Mouse (Mus musculus) midbrain, embryonic 14.5 days (tissue): ENCODE results near the gene Tcap. TPM values are rescaled to one million over a fixed set of nuclear protein-coding genes. Genes with fewer than 3 reads are reported as not detected.

Experiments used
- ATAC-seq: fragments of 200-750 bp; cut with Nextera tagmentation; 2 replicates; pipeline ENCODE4 v1.8.0; 2017; ENCODE audit warnings: moderate number of reproducible peaks, moderate library complexity; ENCODE audit not compliant: low FRiP score, low TSS enrichment
- DNase-seq: peaks from one replicate; pipeline ENCODE4 v3.0.0-alpha.2; 2015
- H3K27ac ChIP-seq: fragments of 300-500 bp; sonication (generic); replicated peaks from 2 replicates; pipeline ENCODE4 v1.5.1; 2014; ENCODE audit warnings: mild to moderate bottlenecking, low read depth, low read length, moderate library complexity
- H3K27me3 ChIP-seq: fragments of 300-500 bp; sonication (generic); 2 replicates; pipeline ENCODE4 v1.6.1; 2014; ENCODE audit warnings: low read length, control low read depth, mixed read lengths; ENCODE audit not compliant: control insufficient read depth, insufficient read depth
- H3K36me3 ChIP-seq: fragments of 300-500 bp; sonication (generic); 2 replicates; pipeline ENCODE4 v1.6.1; 2014; ENCODE audit warnings: low read length, control low read depth; ENCODE audit not compliant: control insufficient read depth, insufficient read depth
- H3K4me1 ChIP-seq: fragments of 300-500 bp; sonication (generic); 2 replicates; pipeline ENCODE4 v1.6.1; 2014; ENCODE audit warnings: mild to moderate bottlenecking, antibody characterized with exemption, low read length, control low read depth; ENCODE audit not compliant: control insufficient read depth, insufficient read depth
- H3K4me2 ChIP-seq: fragments of 300-500 bp; sonication (generic); 2 replicates; pipeline ENCODE4 v1.6.1; 2014; ENCODE audit warnings: mild to moderate bottlenecking, low read length, moderate library complexity
- H3K4me3 ChIP-seq: fragments of 300-500 bp; sonication (generic); replicated peaks from 2 replicates; pipeline ENCODE4 v1.5.1; 2014; ENCODE audit warnings: low read depth, low read length
- H3K9ac ChIP-seq: fragments of 300-500 bp; sonication (generic); replicated peaks from 2 replicates; pipeline ENCODE4 v1.6.1; 2014; ENCODE audit warnings: mild to moderate bottlenecking, low read length, moderate library complexity
- H3K9me3 ChIP-seq: fragments of 300-500 bp; sonication (generic); 2 replicates; pipeline ENCODE4 v1.6.1; 2016; ENCODE audit warnings: low read length, control low read depth, mixed read lengths; ENCODE audit not compliant: control insufficient read depth
- WGBS: fragments of 180-500 bp; shearing (Covaris S2); extraction: QIAGEN DNeasy Blood & Tissue Kit; methylation state at CpG from one replicate; pipeline ENCODE4 v1.1.7; 2014; 5-methylcytosine and 5-hydroxymethylcytosine counted together
- polyA plus RNA-seq: library from polyadenylated mRNA; unstranded; fragments of >200 nt; fragmentation: Nextera tagmentation; extraction: Ambion mirVana; gene quantifications from 2 replicates; pipeline ENCODE4 v1.2.1, GENCODE M21; 2014

Tcap gene
- polyA plus RNA-seq, 1 experiment from 2014 or later, result not detected

GRCm38 (mm10) chr11:98409341-98409822 lies 25.8 kb downstream of the Tcap start:
- no peak overlapping the region for H3K4me3 ChIP-seq
- no peak overlapping the region for H3K27ac ChIP-seq
- peak overlapping the region; percentile 22 for H3K4me2 ChIP-seq
- H3K4me1 ChIP-seq, result peaks cover 13% of the 10 kb centered on the region
- ATAC-seq, result 0 out of 2 replicates have a peak, but pooled peaks have one; percentile 27
- H3K9me3 ChIP-seq, result no peaks in the 10 kb centered on the region
- peaks cover 11% of the 10 kb centered on the region for H3K27me3 ChIP-seq
- 4% methylated on average over 10 of the region's 10 CpGs for WGBS
- H3K9ac ChIP-seq, result no peak overlapping the region
- DNase-seq, result peak; percentile 55
- no peaks in the 10 kb centered on the region for H3K36me3 ChIP-seq

GRCm38 (mm10) chr11:98412273-98412796 lies 28.7 kb downstream of the Tcap start, which contains the start of gene Erbb2:
TSS of gene Erbb2 (plus strand) at chr11:98412470.
- H3K27me3 ChIP-seq, result peaks cover 11% of the 10 kb centered on the region
- DNase-seq (peak; percentile 76), ATAC-seq (peak; percentile 46)
- peak within 1 kb of the TSS; percentile 94 for H3K4me2 ChIP-seq
- H3K4me3 ChIP-seq, result peak within 1 kb of the TSS; percentile 55
- peak within 1 kb of the TSS; percentile 57 for H3K9ac ChIP-seq
- H3K4me1 ChIP-seq, result peaks cover 13% of the 10 kb centered on the region
- peak within 1 kb of the TSS; percentile 64 for H3K27ac ChIP-seq
- no peaks in the 10 kb centered on the region for H3K36me3 ChIP-seq
- no peaks in the 10 kb centered on the region for H3K9me3 ChIP-seq
- 0% methylated on average over 43 of the region's 49 CpGs for WGBS

- peaks cover 11% of the 10 kb centered on the region for H3K27me3 ChIP-seq
- no peak for ATAC-seq
Measured at GRCm38 (mm10) chr11:98412797-98413301, 29.2 kb downstream of the Tcap start.

GRCm38 (mm10) chr11:98413731-98414130 lies 30.1 kb downstream of the Tcap start:
- Histone ChIP-seq H3K9me3 (no peaks in the 10 kb centered on the region), H3K4me2 (peak overlapping the region; percentile 94), H3K27ac (no peak overlapping the region), H3K4me3 (0 out of 2 replicates have a peak overlapping the region, but pooled peaks have one; percentile 55), H3K27me3 (peaks cover 11% of the 10 kb centered on the region), H3K4me1 (peaks cover 13% of the 10 kb centered on the region), H3K36me3 (no peaks in the 10 kb centered on the region), H3K9ac (no peak overlapping the region)
- DNase-seq (no peak), ATAC-seq (no peak)
- WGBS, result 33% methylated on average over 7 of the region's 7 CpGs

More at GRCm38 (mm10) chr11:98412797-98413301, 29.2 kb downstream of the Tcap start:
- Histone ChIP-seq H3K4me1 (peaks cover 13% of the 10 kb centered on the region), H3K27ac (peak overlapping the region; percentile 64), H3K4me3 (peak overlapping the region; percentile 55), H3K9me3 (no peaks in the 10 kb centered on the region), H3K36me3 (no peaks in the 10 kb centered on the region), H3K4me2 (peak overlapping the region; percentile 94), H3K9ac (peak overlapping the region; percentile 57)
- under 1% methylated on average over 40 of the region's 40 CpGs for WGBS
- DNase-seq, result peak; percentile 56

GRCm38 (mm10) chr11:98414162-98414561 lies 30.6 kb downstream of the Tcap start:
- DNase-seq, result no peak
- Histone ChIP-seq H3K36me3 (no peaks in the 10 kb centered on the region), H3K27ac (no peak overlapping the region), H3K9ac (no peak overlapping the region), H3K4me3 (0 out of 2 replicates have a peak overlapping the region, but pooled peaks have one; percentile 55), H3K27me3 (peaks cover 11% of the 10 kb centered on the region), H3K4me1 (peaks cover 13% of the 10 kb centered on the region), H3K4me2 (0 out of 2 replicates have a peak overlapping the region, but pooled peaks have one; percentile 94), H3K9me3 (no peaks in the 10 kb centered on the region)
- ATAC-seq, result no peak
- 41% methylated on average over 2 of the region's 2 CpGs for WGBS

- no peak overlapping the region for H3K4me3 ChIP-seq
- peaks cover 11% of the 10 kb centered on the region for H3K27me3 ChIP-seq
- ATAC-seq (no peak), DNase-seq (no peak)
- no peaks in the 10 kb centered on the region for H3K9me3 ChIP-seq
- H3K4me1 ChIP-seq, result peaks cover 13% of the 10 kb centered on the region; the same call in 1 of the 2 replicates
- no peak overlapping the region for H3K4me2 ChIP-seq
- H3K36me3 ChIP-seq, result no peaks in the 10 kb centered on the region
- H3K27ac ChIP-seq, result no peak overlapping the region
- H3K9ac ChIP-seq, result no peak overlapping the region
- WGBS, result 95% methylated on average over 1 of the region's 1 CpGs
Measured at GRCm38 (mm10) chr11:98417074-98417473, 33.5 kb downstream of the Tcap start.

- Histone ChIP-seq H3K27ac (no peak overlapping the region), H3K9me3 (no peaks in the 10 kb centered on the region), H3K9ac (no peak overlapping the region), H3K36me3 (no peaks in the 10 kb centered on the region), H3K4me1 (peaks cover 7% of the 10 kb centered on the region; the same call in 1 of the 2 replicates), H3K4me3 (no peak overlapping the region), H3K4me2 (no peak overlapping the region), H3K27me3 (no peaks in the 10 kb centered on the region)
- ATAC-seq, result no peak
- WGBS, result 74% methylated on average over 6 of the region's 6 CpGs
- DNase-seq, result no peak
Measured at GRCm38 (mm10) chr11:98418273-98418672, 34.7 kb downstream of the Tcap start.

GRCm38 (mm10) chr11:98418939-98419547 lies 35.4 kb downstream of the Tcap start:
- H3K27me3 ChIP-seq, result no peaks in the 10 kb centered on the region
- no peak overlapping the region for H3K27ac ChIP-seq
- H3K4me1 ChIP-seq, result peaks cover 1% of the 10 kb centered on the region; the same call in 1 of the 2 replicates
- H3K4me3 ChIP-seq, result no peak overlapping the region
- ATAC-seq, result no peak
- no peak overlapping the region for H3K4me2 ChIP-seq
- no peaks in the 10 kb centered on the region for H3K9me3 ChIP-seq
- no peaks in the 10 kb centered on the region for H3K36me3 ChIP-seq
- H3K9ac ChIP-seq, result no peak overlapping the region
- no peak for DNase-seq
- WGBS, result 88% methylated on average over 10 of the region's 10 CpGs
